Mouse (Mus musculus) midbrain, embryonic 15.5 days (tissue): ENCODE measurements at regions not wholly inside any gene's neighbourhood (a gene's known extent, or its start where the extent isn't known, plus 50 kb on each side); places are given as distances from the start of the nearest gene placed in this dataset.
A peak's percentile ranks its signal among the peaks of the same experiment; 100 is the strongest.

Source experiments
- ATAC-seq: fragments of 200-750 bp; cut with Nextera tagmentation; replicated peaks from 2 replicates; pipeline ENCODE4 v1.8.0; 2017; ENCODE audit warnings: moderate TSS enrichment
- H3K27ac ChIP-seq: fragments of 300-500 bp; sonication (generic); 2 replicates; pipeline ENCODE4 v1.5.1; 2015; ENCODE audit warnings: mild to moderate bottlenecking, inconsistent platforms
- H3K27me3 ChIP-seq: fragments of 300-500 bp; sonication (generic); replicated peaks from 2 replicates; pipeline ENCODE4 v1.6.1; 2015; ENCODE audit warnings: inconsistent platforms
- H3K36me3 ChIP-seq: fragments of 300-500 bp; sonication (generic); replicated peaks from 2 replicates; pipeline ENCODE4 v1.6.1; 2015; ENCODE audit warnings: inconsistent platforms
- H3K4me1 ChIP-seq: fragments of 300-500 bp; sonication (generic); 2 replicates; pipeline ENCODE4 v1.6.1; 2015; ENCODE audit warnings: inconsistent platforms
- H3K4me2 ChIP-seq: fragments of 300-500 bp; sonication (generic); 2 replicates; pipeline ENCODE4 v1.6.1; 2015; ENCODE audit warnings: inconsistent platforms, mild to moderate bottlenecking, moderate library complexity
- H3K4me3 ChIP-seq: fragments of 300-500 bp; sonication (generic); 2 replicates; pipeline ENCODE4 v1.5.1; 2015; ENCODE audit warnings: mild to moderate bottlenecking, inconsistent platforms
- H3K9ac ChIP-seq: fragments of 300-500 bp; sonication (generic); 2 replicates; pipeline ENCODE4 v1.6.1; 2015; ENCODE audit warnings: mild to moderate bottlenecking, inconsistent platforms
- H3K9me3 ChIP-seq: fragments of 300-500 bp; sonication (generic); 2 replicates; pipeline ENCODE4 v1.6.1; 2016; ENCODE audit warnings: inconsistent platforms
- WGBS: fragments of 180-500 bp; shearing (Covaris S2); methylation state at CpG from one replicate; pipeline ENCODE4 v1.1.7; 2015; ENCODE audit warnings: mixed read lengths; 5-methylcytosine and 5-hydroxymethylcytosine counted together

DNA sequence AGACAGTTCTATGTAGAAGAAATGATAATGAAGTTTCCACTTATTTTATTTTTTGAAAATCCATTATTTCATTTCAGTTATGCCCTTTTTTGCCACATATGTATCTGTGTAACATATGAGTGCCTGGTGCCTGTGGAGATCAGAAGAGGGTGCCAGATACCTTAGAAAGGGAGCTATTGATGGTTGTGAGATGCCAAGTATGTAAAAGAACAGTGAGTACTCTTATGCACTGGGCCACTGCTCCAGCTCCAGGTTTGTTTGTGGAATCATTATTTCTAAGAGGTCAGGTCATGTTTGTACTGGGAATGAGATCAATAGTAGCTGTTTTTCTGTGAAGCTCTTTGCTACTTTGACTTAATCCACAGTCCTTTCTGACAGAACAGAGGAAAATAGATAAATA, 68.1 kb downstream of the Cenpw start:
- H3K27ac ChIP-seq, result no peak overlapping the region
- no peaks in the 10 kb centered on the region for H3K4me1 ChIP-seq
- H3K4me3 ChIP-seq, result no peak overlapping the region
- H3K9me3 ChIP-seq, result no peaks in the 10 kb centered on the region
- no peak overlapping the region for H3K9ac ChIP-seq
- H3K4me2 ChIP-seq, result no peak overlapping the region
- ATAC-seq, result no peak
- no peaks in the 10 kb centered on the region for H3K27me3 ChIP-seq
- no peaks in the 10 kb centered on the region for H3K36me3 ChIP-seq

DNA sequence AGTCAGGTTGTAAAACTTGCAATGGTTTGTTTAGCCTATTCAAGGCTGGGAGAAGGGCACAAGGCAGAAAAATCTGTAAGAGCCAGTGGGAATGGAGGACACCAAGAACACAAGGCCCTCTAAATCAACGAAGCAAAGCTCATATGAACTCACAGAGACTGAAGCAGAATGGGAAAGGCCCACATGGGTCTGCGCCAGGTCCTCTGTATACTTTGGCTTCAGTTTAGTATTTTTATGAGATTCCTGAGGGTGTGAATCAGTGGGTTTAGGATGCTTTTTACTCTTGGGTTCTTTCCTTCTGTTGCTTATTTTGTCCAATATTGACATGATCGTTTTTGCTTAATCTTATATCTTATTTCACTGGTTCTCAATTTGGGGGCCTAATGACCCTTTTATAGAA, 90.0 kb downstream of the Cenpw start:
- no peak for ATAC-seq
- 76% methylated on average over 3 of the region's 3 CpGs for WGBS
- H3K4me2 ChIP-seq, result no peak overlapping the region

DNA sequence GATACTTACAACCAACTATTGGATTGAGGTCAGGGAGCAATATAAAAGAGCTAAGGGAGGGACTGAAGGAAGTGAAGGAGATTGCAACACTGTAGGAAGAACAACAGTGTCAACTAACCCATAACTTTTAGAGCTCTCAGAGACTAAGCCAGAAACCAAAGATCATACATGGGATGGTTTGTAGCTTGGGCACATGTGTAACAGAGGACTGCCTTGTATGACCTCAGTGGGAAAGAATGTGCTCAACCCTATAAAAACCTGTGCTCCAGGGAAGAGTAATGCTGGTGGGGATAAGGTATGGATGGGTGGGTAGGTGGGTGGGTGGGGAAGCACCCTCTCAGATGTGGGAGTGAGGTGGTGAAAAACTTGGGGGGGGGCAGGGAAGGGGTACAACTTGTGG, 97.9 kb downstream of the Cenpw start:
- Histone ChIP-seq H3K27me3 (no peaks in the 10 kb centered on the region), H3K9me3 (no peaks in the 10 kb centered on the region), H3K4me1 (no peaks in the 10 kb centered on the region), H3K4me3 (no peak overlapping the region), H3K36me3 (no peaks in the 10 kb centered on the region), H3K9ac (no peak overlapping the region), H3K27ac (no peak overlapping the region), H3K4me2 (no peak overlapping the region)
- no peak for ATAC-seq

More for the DNA sequence above, 90.0 kb downstream of the Cenpw start:
- Histone ChIP-seq H3K27ac (no peak overlapping the region), H3K9me3 (no peaks in the 10 kb centered on the region), H3K9ac (no peak overlapping the region), H3K27me3 (no peaks in the 10 kb centered on the region), H3K36me3 (no peaks in the 10 kb centered on the region), H3K4me3 (no peak overlapping the region), H3K4me1 (no peaks in the 10 kb centered on the region)

DNA sequence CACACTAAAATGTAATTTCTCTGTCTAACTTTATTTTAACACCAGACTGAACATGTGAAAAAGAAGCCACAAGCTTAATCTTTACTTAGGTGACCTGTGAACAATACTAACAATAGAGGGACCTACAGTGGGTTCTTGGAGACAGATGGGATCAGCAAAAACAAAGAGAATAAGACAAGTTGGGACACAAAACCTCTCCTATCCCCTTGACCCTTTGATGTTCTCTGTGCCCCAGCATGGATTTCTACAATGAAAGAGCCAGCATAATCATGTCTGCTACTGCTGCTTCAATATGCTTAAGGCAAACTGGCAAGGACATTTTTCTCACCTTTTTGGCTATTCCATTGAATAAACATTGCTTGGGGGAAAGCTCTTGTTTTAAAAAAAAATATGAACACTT, 105.8 kb downstream of the Cenpw start:
- Histone ChIP-seq H3K36me3 (no peaks in the 10 kb centered on the region), H3K4me1 (no peaks in the 10 kb centered on the region), H3K4me2 (no peak overlapping the region), H3K9me3 (no peaks in the 10 kb centered on the region), H3K9ac (no peak overlapping the region), H3K27ac (no peak overlapping the region), H3K4me3 (no peak overlapping the region), H3K27me3 (no peaks in the 10 kb centered on the region)
- no peak for ATAC-seq

DNA sequence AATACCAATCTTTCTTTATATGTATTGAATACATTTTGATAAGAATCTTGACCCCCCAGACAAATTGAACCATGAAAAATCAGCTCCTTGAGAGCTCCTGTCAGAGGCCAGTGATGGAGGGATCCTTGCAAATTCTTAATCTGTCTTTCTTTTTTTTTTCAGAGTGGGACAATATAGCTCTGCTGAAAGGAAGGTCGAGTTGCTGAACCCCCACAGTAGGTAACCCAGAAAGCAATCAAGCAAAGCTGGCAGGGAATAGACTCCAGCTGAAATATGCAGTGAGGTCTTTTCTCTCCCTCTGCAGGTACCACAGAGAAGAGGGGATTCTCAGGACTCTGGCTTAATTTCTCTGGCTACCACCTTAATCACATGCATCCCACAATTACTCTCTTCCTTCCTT, 108.8 kb downstream of the Cenpw start:
- H3K9ac ChIP-seq, result no peak overlapping the region
- ATAC-seq, result peak; percentile 60
- H3K27me3 ChIP-seq, result no peaks in the 10 kb centered on the region
- H3K4me3 ChIP-seq, result no peak overlapping the region
- H3K27ac ChIP-seq, result no peak overlapping the region
- H3K9me3 ChIP-seq, result no peaks in the 10 kb centered on the region
- 4% methylated on average over 1 of the region's 1 CpGs for WGBS
- H3K4me2 ChIP-seq, result no peak overlapping the region
- no peaks in the 10 kb centered on the region for H3K36me3 ChIP-seq
- H3K4me1 ChIP-seq, result no peaks in the 10 kb centered on the region

DNA sequence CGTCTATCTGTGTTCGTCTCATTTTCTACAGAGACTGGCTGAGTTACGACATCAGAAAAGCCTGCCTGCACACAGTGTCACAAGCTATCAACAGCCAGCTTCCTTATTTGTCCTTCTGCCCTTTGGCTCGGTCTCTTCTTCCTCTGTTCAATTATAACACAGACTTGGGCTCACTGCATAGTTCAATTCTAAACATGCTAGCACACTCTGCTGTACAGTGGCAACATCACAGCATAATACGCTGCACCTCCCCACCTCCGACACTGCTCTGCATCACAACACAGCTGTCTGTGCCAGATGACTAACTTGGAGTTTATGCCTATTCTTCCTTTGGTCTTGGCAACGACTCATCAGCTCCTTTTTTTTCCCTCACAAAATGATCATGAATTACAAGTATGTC, 111.0 kb downstream of the Cenpw start:
- no peak overlapping the region for H3K27ac ChIP-seq
- no peak overlapping the region for H3K9ac ChIP-seq
- WGBS, result 58% methylated on average over 7 of the region's 7 CpGs
- peak; percentile 81 for ATAC-seq
- H3K4me1 ChIP-seq, result no peaks in the 10 kb centered on the region
- no peaks in the 10 kb centered on the region for H3K36me3 ChIP-seq
- no peak overlapping the region for H3K4me2 ChIP-seq
- H3K27me3 ChIP-seq, result no peaks in the 10 kb centered on the region
- no peaks in the 10 kb centered on the region for H3K9me3 ChIP-seq
- H3K4me3 ChIP-seq, result no peak overlapping the region

DNA sequence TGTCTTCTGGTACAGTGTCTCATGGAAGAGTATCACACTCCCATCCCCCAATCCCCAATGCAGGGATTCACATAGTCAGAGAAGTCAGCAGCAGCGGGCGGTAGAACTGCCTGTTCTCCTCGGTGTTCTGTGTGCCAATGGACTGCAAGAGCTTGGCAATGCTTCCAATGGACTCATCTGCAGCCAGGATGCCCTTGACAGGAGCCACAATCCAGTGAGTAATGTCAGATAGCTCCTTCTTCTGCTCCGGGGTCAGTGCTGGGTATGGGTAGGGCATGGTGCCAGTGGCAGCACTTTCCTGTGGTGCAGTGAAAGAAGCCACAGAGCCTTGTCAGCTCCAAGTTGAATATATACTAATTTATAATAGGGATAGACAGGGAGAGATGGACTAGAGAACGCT, 115.3 kb downstream of the Cenpw start:
- no peak overlapping the region for H3K4me2 ChIP-seq
- H3K36me3 ChIP-seq, result no peaks in the 10 kb centered on the region
- H3K27me3 ChIP-seq, result no peaks in the 10 kb centered on the region
- no peak for ATAC-seq
- no peak overlapping the region for H3K9ac ChIP-seq
- 89% methylated on average over 5 of the region's 5 CpGs for WGBS
- no peaks in the 10 kb centered on the region for H3K9me3 ChIP-seq
- H3K4me1 ChIP-seq, result no peaks in the 10 kb centered on the region
- H3K4me3 ChIP-seq, result no peak overlapping the region
- H3K27ac ChIP-seq, result no peak overlapping the region

DNA sequence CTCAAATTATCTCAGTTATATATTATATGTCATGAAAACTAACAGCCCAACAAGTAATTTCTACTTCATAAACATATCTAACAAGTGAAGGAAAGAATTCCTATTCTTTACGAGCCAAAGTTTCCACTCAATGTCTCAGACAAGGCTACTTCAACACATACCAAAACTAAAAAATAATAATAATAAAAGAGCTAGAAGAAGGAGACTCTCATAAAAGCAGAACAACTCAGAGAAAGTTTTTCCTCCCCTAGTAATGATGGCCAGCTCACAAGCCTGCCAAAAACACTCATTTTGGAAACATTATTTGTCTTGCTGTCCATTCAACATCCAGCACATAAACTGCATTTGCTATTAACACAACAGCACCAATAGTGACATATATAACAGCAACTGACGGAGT, 133.7 kb downstream of the Cenpw start:
- Histone ChIP-seq H3K4me3 (no peak overlapping the region), H3K9ac (no peak overlapping the region), H3K4me2 (no peak overlapping the region), H3K9me3 (no peaks in the 10 kb centered on the region), H3K36me3 (no peaks in the 10 kb centered on the region), H3K4me1 (no peaks in the 10 kb centered on the region), H3K27me3 (no peaks in the 10 kb centered on the region), H3K27ac (no peak overlapping the region)
- ATAC-seq, result no peak
- 86% methylated on average over 2 of the region's 2 CpGs for WGBS

DNA sequence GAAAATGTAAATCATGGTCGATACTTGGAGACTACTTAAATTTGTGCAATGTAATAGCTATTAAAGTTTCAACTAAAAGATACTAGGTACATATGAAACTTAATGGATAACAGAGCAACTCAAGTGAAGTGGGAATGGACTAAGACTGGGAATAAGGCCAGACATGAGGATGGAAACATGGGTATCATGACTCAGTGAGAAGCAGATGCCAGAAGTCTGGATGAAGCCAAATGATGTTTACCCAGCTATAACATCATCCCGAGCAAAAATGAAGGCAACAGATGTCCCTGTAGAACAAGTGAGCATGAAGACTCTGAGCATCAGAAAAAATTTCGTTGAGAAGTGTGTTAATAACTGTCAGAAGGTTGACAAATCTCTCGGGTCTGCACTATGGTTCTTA, 169.7 kb downstream of the Cenpw start:
- 71% methylated on average over 4 of the region's 4 CpGs for WGBS
- no peak for ATAC-seq

DNA sequence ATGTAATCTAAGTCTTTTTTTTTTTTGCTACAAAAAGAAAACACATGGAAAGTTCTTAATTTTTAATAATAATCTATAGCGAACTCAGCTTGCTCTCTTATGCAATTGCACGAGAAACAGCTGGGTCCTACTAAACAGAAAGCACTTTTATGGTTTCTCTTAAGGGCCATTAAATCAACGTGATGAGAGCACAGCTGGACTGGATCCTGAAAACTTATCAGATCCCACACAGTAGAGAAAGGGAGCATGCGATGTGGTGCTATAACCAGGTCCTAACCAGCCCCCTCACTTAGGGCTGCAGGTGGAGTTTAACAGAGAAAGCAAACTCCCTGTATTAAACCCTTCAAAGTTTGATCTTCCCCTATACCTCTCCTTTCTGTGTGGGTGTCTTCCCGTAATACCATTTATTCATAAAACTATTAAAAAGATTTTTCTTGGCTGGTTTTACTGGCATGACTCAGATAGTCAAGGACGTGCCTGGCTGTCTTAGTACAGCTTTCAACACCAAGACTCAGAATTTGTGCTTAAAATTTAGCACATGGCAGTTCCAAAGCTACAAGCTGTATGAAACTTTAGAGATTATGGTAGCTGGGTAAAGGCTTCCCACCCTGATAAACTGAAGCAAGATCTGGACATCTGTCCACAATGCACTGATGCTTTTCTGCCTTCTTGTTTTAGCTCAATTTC, 197.3 kb downstream of the Cenpw start:
- Histone ChIP-seq H3K4me3 (no peak overlapping the region), H3K36me3 (no peaks in the 10 kb centered on the region), H3K4me1 (no peaks in the 10 kb centered on the region), H3K9ac (no peak overlapping the region), H3K4me2 (no peak overlapping the region), H3K9me3 (no peaks in the 10 kb centered on the region), H3K27me3 (no peaks in the 10 kb centered on the region), H3K27ac (no peak overlapping the region)
- 82% methylated on average over 6 of the region's 6 CpGs for WGBS
- no peak for ATAC-seq

More for the DNA sequence above, 169.7 kb downstream of the Cenpw start:
- H3K27me3 ChIP-seq, result no peaks in the 10 kb centered on the region
- no peak overlapping the region for H3K27ac ChIP-seq
- no peak overlapping the region for H3K4me3 ChIP-seq
- no peak overlapping the region for H3K9ac ChIP-seq
- no peaks in the 10 kb centered on the region for H3K9me3 ChIP-seq
- H3K4me2 ChIP-seq, result no peak overlapping the region
- H3K36me3 ChIP-seq, result no peaks in the 10 kb centered on the region
- no peaks in the 10 kb centered on the region for H3K4me1 ChIP-seq

DNA sequence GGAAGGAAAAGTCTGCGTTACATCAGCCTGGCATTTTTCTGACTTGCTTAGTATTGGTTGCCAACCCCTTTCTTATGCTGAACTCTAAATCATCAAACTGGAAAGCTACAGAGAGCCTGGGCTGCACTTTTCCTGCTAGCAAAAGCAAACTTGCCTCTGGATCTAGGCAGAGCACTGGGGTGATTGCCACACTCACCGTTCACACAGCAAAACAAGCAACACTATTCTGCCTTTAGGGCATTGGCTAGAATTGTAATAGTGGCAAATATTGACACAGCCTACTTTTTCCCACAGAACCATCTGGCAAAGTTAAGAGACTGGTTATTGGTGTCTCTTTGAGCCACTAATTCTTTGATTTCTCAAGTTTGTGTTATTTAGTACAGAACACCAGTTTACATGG, 199.5 kb downstream of the Cenpw start:
- Histone ChIP-seq H3K27me3 (no peaks in the 10 kb centered on the region), H3K4me1 (no peaks in the 10 kb centered on the region), H3K9ac (no peak overlapping the region), H3K36me3 (no peaks in the 10 kb centered on the region), H3K27ac (no peak overlapping the region), H3K4me3 (no peak overlapping the region), H3K9me3 (no peaks in the 10 kb centered on the region), H3K4me2 (no peak overlapping the region)
- ATAC-seq, result no peak
- WGBS, result 80% methylated on average over 2 of the region's 2 CpGs

DNA sequence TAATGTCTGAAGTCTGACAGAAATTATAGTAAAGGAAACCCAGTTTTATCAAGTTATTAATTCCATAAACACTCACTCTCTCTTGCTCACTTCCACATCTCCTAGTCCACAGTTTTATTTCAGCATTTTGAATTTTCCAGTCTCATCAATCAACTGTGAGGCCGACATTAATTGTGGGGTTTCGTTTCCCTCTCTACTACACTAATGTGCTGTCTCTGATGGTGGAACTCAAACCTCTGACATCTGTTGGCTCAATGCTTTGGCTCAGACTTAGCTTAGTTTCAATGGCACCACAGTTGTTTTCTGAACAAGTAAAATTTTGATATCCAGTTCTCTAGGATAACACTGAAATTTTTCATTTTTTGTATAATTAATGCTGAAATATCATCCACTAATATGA, 218.8 kb downstream of the Cenpw start:
- Histone ChIP-seq H3K27ac (no peak overlapping the region), H3K9ac (no peak overlapping the region), H3K4me1 (no peaks in the 10 kb centered on the region), H3K27me3 (no peaks in the 10 kb centered on the region), H3K4me2 (no peak overlapping the region), H3K4me3 (no peak overlapping the region), H3K9me3 (no peaks in the 10 kb centered on the region), H3K36me3 (no peaks in the 10 kb centered on the region)
- no peak for ATAC-seq
- 91% methylated on average over 2 of the region's 2 CpGs for WGBS
